Mouse (Mus musculus): Measurements from ENCODE around the gene Cobl. TPM values are rescaled to one million over a fixed set of nuclear protein-coding genes. Genes with fewer than 3 reads are reported as not detected.

The Cobl gene
- polyA plus RNA-seq, 1 experiment: 0.01 TPM

DNA sequence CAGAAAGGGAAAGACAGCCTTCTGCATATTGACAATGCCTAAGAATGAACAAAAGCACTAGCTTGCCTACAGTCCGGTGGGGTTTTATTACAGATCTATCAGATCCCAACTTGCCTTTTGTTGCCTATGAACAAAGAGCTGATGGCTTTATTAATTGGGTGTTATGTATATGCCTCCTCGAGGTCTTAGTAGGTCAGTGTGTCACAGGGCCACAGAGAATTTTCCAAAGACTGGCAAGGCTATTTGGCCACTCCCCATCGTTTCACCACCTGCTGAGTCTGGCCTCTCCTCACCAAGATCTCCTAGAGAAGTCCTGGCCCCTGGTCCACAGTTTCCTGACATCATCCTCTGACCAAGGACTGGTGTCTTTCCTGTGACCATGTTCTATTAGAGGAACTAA is 83.7 kb downstream of the Cobl start:
- Histone ChIP-seq H3K36me3 (ENCODE audit: control insufficient read depth) (no peaks in the 10 kb centered on the region), H3K4me1 (ENCODE audit: control insufficient read depth) (no peaks in the 10 kb centered on the region), H3K4me3 (replicated peaks) (no peak overlapping the region), H3K9me3 (ENCODE audit: control insufficient read depth, low read length) (no peaks in the 10 kb centered on the region), H3K27me3 (ENCODE audit: control insufficient read depth) (no peaks in the 10 kb centered on the region)
- TF ChIP-seq GATA1 (IDR thresholded peaks at IDR 0.05; ENCODE audit: low read length): no peak
- TF ChIP-seq TAL1 (IDR thresholded peaks at IDR 0.05; ENCODE audit: low read length): no peak

DNA sequence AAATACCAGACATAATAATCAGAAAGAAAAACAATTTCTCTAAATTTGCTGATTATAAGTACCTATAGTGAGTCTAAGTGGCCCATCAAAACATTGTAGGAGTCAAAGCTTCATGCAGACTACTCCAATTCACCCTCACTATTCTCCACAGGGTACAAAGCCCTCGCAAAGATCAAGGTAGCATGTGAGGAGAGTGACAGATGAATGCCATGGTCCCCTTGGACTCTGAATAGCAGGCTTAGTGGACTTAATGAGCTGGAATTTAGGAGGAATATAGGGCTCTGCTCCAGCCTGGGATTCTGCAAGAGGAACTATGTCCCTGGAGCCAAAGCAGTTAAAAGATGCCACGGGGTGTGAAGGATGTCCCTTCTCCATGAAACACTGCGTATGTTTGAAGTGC is 88.1 kb downstream of the Cobl start:
- Histone ChIP-seq H3K4me3 (replicated peaks) (no peak overlapping the region), H3K4me1 (ENCODE audit: control insufficient read depth) (no peaks in the 10 kb centered on the region)
- TF ChIP-seq GATA1 (IDR thresholded peaks at IDR 0.05; ENCODE audit: low read length) (no peak), TAL1 (IDR thresholded peaks at IDR 0.05; ENCODE audit: low read length) (no peak)

GRCm38 (mm10) chr11:12373106-12374098 is 91.4 kb downstream of the Cobl start:
- Histone ChIP-seq H3K4me3 (replicated peaks) (no peak overlapping the region), H3K27me3 (ENCODE audit: control insufficient read depth) (no peaks in the 10 kb centered on the region), H3K9me3 (ENCODE audit: control insufficient read depth, low read length) (no peaks in the 10 kb centered on the region), H3K36me3 (ENCODE audit: control insufficient read depth) (no peaks in the 10 kb centered on the region), H3K4me1 (ENCODE audit: control insufficient read depth) (no peaks in the 10 kb centered on the region)
- TF ChIP-seq GATA1 (IDR thresholded peaks at IDR 0.05; ENCODE audit: low read length) (no peak), TAL1 (IDR thresholded peaks at IDR 0.05; ENCODE audit: low read length) (no peak)

More for the DNA sequence above, 88.1 kb downstream of the Cobl start:
- Histone ChIP-seq H3K27me3 (ENCODE audit: control insufficient read depth) (no peaks in the 10 kb centered on the region), H3K36me3 (ENCODE audit: control insufficient read depth) (no peaks in the 10 kb centered on the region), H3K9me3 (ENCODE audit: control insufficient read depth, low read length) (no peaks in the 10 kb centered on the region)

DNA sequence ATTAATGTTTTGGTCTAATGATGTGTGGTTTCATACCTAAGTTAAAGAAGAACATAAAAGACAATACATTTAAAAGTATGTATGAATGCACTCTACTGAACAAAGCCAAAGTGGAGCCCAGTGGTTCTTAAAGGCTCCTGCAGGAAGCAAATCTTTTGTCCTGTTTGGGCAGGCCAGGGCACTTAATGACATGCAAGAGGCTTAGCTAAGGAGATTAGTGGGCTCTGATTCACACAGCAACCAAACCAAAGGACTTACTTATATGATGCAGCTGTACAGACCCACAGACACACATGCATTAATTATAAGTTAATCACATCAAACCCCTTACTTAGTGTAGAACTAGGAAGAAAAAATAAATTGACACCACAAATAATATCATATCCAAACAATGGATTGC is 93.8 kb downstream of the Cobl start:
- Histone ChIP-seq H3K4me1 (ENCODE audit: control insufficient read depth) (no peaks in the 10 kb centered on the region), H3K4me3 (replicated peaks) (no peak overlapping the region), H3K27me3 (ENCODE audit: control insufficient read depth) (no peaks in the 10 kb centered on the region), H3K36me3 (ENCODE audit: control insufficient read depth) (no peaks in the 10 kb centered on the region), H3K9me3 (ENCODE audit: control insufficient read depth, low read length) (no peaks in the 10 kb centered on the region)
- TF ChIP-seq TAL1 (IDR thresholded peaks at IDR 0.05; ENCODE audit: low read length) (no peak), GATA1 (IDR thresholded peaks at IDR 0.05; ENCODE audit: low read length) (no peak)

GRCm38 (mm10) chr11:12367426-12368178 is 97.2 kb downstream of the Cobl start:
- H3K9me3 ChIP-seq (ENCODE audit: control insufficient read depth, low read length): no peaks in the 10 kb centered on the region
- no peaks in the 10 kb centered on the region for H3K36me3 ChIP-seq (ENCODE audit: control insufficient read depth)
- no peaks in the 10 kb centered on the region for H3K27me3 ChIP-seq (ENCODE audit: control insufficient read depth)
- H3K4me1 ChIP-seq (ENCODE audit: control insufficient read depth): no peaks in the 10 kb centered on the region
- H3K4me3 ChIP-seq (replicated peaks): no peak overlapping the region
- no peak for TF ChIP-seq TAL1 (IDR thresholded peaks at IDR 0.05; ENCODE audit: low read length)
- TF ChIP-seq GATA1 (IDR thresholded peaks at IDR 0.05; ENCODE audit: low read length): no peak

DNA sequence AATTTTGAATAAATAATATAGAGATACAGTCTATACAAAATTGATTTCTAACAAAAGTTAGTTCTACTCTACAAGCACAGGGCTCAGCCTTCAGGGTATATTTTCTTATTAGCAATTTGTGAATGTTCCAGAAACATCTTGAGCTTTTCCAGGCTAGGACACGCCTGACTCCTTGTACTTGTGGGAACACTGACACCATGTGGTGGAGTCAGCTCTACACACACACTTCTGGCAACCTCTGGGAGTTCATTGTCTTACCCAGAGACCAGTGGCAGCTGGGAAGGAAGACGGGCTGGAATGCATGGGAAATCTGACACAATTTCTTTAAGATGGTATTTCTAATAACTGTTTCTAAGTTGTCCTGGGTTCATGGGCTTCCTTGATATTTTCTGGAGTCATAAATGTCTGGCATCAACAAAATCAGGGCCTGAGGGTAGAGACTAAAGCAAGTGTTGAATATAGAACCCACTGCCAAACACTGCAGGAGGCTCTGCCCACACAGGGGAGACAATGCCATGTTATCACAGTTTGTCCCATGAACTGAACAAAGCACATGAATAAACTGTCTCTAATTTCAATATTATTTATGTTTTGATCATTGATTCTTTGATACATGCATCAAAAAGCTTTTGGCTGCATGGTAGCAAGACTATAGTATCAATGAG is 105.3 kb downstream of the Cobl start:
- no peak overlapping the region for H3K4me3 ChIP-seq (replicated peaks)
- no peak for TF ChIP-seq GATA1 (IDR thresholded peaks at IDR 0.05; ENCODE audit: low read length)
- no peak for TF ChIP-seq TAL1 (IDR thresholded peaks at IDR 0.05; ENCODE audit: low read length)
- no peaks in the 10 kb centered on the region for H3K36me3 ChIP-seq (ENCODE audit: control insufficient read depth)
- no peaks in the 10 kb centered on the region for H3K9me3 ChIP-seq (ENCODE audit: control insufficient read depth, low read length)
- no peaks in the 10 kb centered on the region for H3K27me3 ChIP-seq (ENCODE audit: control insufficient read depth)
- H3K4me1 ChIP-seq (ENCODE audit: control insufficient read depth): no peaks in the 10 kb centered on the region

DNA sequence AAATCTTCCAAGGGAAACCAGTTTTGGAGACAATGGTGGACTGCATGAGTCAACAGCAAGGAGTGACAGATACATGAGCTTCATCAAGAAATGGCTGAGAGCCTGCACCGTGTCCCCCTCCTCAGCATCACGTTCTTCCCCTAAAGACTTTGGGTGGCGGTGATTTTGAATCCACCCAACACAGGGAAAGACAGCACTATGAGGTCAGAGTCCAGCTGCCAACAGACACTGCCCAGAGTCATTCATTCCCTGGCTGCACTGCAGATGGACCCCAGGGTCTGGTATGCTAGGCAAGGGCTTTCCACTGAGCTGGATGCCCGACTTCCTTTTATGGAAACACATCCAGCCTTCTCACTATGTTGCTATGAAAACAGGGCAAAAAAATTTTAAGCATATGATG is 106.2 kb downstream of the Cobl start:
- H3K4me3 ChIP-seq (replicated peaks): no peak overlapping the region

GRCm38 (mm10) chr11:12355681-12356080 is 109.1 kb downstream of the Cobl start:
- no peaks in the 10 kb centered on the region for H3K36me3 ChIP-seq (ENCODE audit: control insufficient read depth)
- H3K9me3 ChIP-seq (ENCODE audit: control insufficient read depth, low read length): no peaks in the 10 kb centered on the region
- no peaks in the 10 kb centered on the region for H3K27me3 ChIP-seq (ENCODE audit: control insufficient read depth)
- no peak overlapping the region for H3K4me3 ChIP-seq (replicated peaks)
- no peaks in the 10 kb centered on the region for H3K4me1 ChIP-seq (ENCODE audit: control insufficient read depth)
- TF ChIP-seq TAL1 (IDR thresholded peaks at IDR 0.05; ENCODE audit: low read length): no peak
- TF ChIP-seq GATA1 (IDR thresholded peaks at IDR 0.05; ENCODE audit: low read length): no peak

More for the DNA sequence above, 106.2 kb downstream of the Cobl start:
- no peaks in the 10 kb centered on the region for H3K27me3 ChIP-seq (ENCODE audit: control insufficient read depth)
- TF ChIP-seq GATA1 (IDR thresholded peaks at IDR 0.05; ENCODE audit: low read length) (no peak), TAL1 (IDR thresholded peaks at IDR 0.05; ENCODE audit: low read length) (no peak)
- H3K4me1 ChIP-seq (ENCODE audit: control insufficient read depth): no peaks in the 10 kb centered on the region
- H3K36me3 ChIP-seq (ENCODE audit: control insufficient read depth): no peaks in the 10 kb centered on the region
- no peaks in the 10 kb centered on the region for H3K9me3 ChIP-seq (ENCODE audit: control insufficient read depth, low read length)
